Mouse (Mus musculus) embryonic facial prominence, embryonic 11.5 days (tissue): Measurements from ENCODE around the gene Gipc3. TPM values are rescaled to one million over a fixed set of nuclear protein-coding genes. Genes with fewer than 3 reads are reported as not detected.

Source experiments
- ATAC-seq: fragments of 200-750 bp; cut with Nextera tagmentation; replicated peaks from 2 replicates; pipeline ENCODE4 v1.8.0; 2017; ENCODE audit warnings: low read depth; ENCODE audit not compliant: insufficient number of reproducible peaks, low FRiP score, low TSS enrichment
- DNase-seq: peaks from one replicate; pipeline ENCODE4 v3.0.0-alpha.2; 2015; ENCODE audit warnings: low spot score
- H3K27ac ChIP-seq: fragments of 300-500 bp; sonication (generic); replicated peaks from 2 replicates; pipeline ENCODE4 v1.5.1; 2014; ENCODE audit warnings: mild to moderate bottlenecking, low read depth, low read length, control low read depth
- H3K27me3 ChIP-seq: fragments of 300-500 bp; sonication (generic); 2 replicates; pipeline ENCODE4 v1.6.1; 2014; ENCODE audit warnings: mild to moderate bottlenecking, low read length, moderate library complexity, mixed read lengths; ENCODE audit not compliant: control insufficient read depth, insufficient read depth
- H3K36me3 ChIP-seq: fragments of 300-500 bp; sonication (generic); replicated peaks from 2 replicates; pipeline ENCODE4 v1.6.1; 2014; ENCODE audit warnings: low read depth, mild to moderate bottlenecking, low read length, moderate library complexity, mixed read lengths; ENCODE audit not compliant: control insufficient read depth, insufficient read depth
- H3K4me1 ChIP-seq: fragments of 300-500 bp; sonication (generic); 2 replicates; pipeline ENCODE4 v1.6.1; 2014; ENCODE audit warnings: low read length, mixed read lengths; ENCODE audit not compliant: control insufficient read depth, insufficient read depth
- H3K4me2 ChIP-seq: fragments of 300-500 bp; sonication (generic); 2 replicates; pipeline ENCODE4 v1.6.1; 2014; ENCODE audit warnings: low read depth, mild to moderate bottlenecking, control low read depth, low read length, moderate library complexity
- H3K4me3 ChIP-seq: fragments of 300-500 bp; sonication (generic); 2 replicates; pipeline ENCODE4 v1.5.1; 2014; ENCODE audit warnings: low read depth, low read length, control low read depth
- H3K9ac ChIP-seq: fragments of 300-500 bp; sonication (generic); replicated peaks from 2 replicates; pipeline ENCODE4 v1.6.1; 2014; ENCODE audit warnings: mild to moderate bottlenecking, control low read depth, low read length
- H3K9me3 ChIP-seq: fragments of 300-500 bp; sonication (generic); replicated peaks from 2 replicates; pipeline ENCODE4 v1.6.1; 2016; ENCODE audit warnings: mild to moderate bottlenecking, low read length, inconsistent platforms, mixed read lengths; ENCODE audit not compliant: control insufficient read depth
- WGBS: fragments of 180-500 bp; shearing (Covaris S2); extraction: QIAGEN DNeasy Blood & Tissue Kit; methylation state at CpG from one replicate; pipeline ENCODE4 v1.1.7; 2014; 5-methylcytosine and 5-hydroxymethylcytosine counted together
- polyA plus RNA-seq: library from polyadenylated mRNA; unstranded; fragments of >200 nt; fragmentation: Nextera tagmentation; extraction: Ambion mirVana; gene quantifications from 2 replicates; pipeline ENCODE4 v1.2.1, GENCODE M21; 2014

Gipc3 gene
- polyA plus RNA-seq, 1 experiment from 2014 or later: not detected

- no peaks in the 10 kb centered on the region for H3K9me3 ChIP-seq
- H3K27ac ChIP-seq: no peak overlapping the region
- no peaks in the 10 kb centered on the region for H3K4me1 ChIP-seq
- no peak overlapping the region for H3K4me3 ChIP-seq
- WGBS: 83% methylated on average over 10 of the region's 10 CpGs
- H3K36me3 ChIP-seq: peaks cover 13% of the 10 kb centered on the region
- no peaks in the 10 kb centered on the region for H3K27me3 ChIP-seq
- H3K9ac ChIP-seq: no peak overlapping the region
- H3K4me2 ChIP-seq: no peak overlapping the region
- no peak for ATAC-seq
- no peak for DNase-seq
These were observed 39.8 kb downstream of the Gipc3 start for GRCm38 (mm10) chr10:81303258-81303657.

- Histone ChIP-seq H3K4me1 (no peaks in the 10 kb centered on the region), H3K9me3 (no peaks in the 10 kb centered on the region), H3K4me3 (no peak overlapping the region), H3K27ac (no peak overlapping the region), H3K36me3 (peaks cover 9% of the 10 kb centered on the region), H3K27me3 (no peaks in the 10 kb centered on the region), H3K4me2 (peak overlapping the region; percentile 7; the same call in 1 of the 2 replicates), H3K9ac (no peak overlapping the region)
- no peak for DNase-seq
- WGBS: 74% methylated on average over 14 of the region's 14 CpGs
- no peak for ATAC-seq
These were observed 40.3 kb downstream of the Gipc3 start for GRCm38 (mm10) chr10:81302781-81303218.

GRCm38 (mm10) chr10:81302288-81302687 lies 40.8 kb downstream of the Gipc3 start:
- no peaks in the 10 kb centered on the region for H3K9me3 ChIP-seq
- H3K27me3 ChIP-seq: no peaks in the 10 kb centered on the region
- H3K9ac ChIP-seq: no peak overlapping the region
- ATAC-seq (no peak), DNase-seq (no peak)
- no peak overlapping the region for H3K27ac ChIP-seq
- WGBS: 79% methylated on average over 4 of the region's 4 CpGs
- H3K4me2 ChIP-seq: no peak overlapping the region
- peaks cover 4% of the 10 kb centered on the region for H3K36me3 ChIP-seq
- no peak overlapping the region for H3K4me3 ChIP-seq
- no peaks in the 10 kb centered on the region for H3K4me1 ChIP-seq

- H3K9me3 ChIP-seq: no peaks in the 10 kb centered on the region
- no peak for DNase-seq
- WGBS: 79% methylated on average over 9 of the region's 9 CpGs
- H3K9ac ChIP-seq: no peak overlapping the region
- H3K4me2 ChIP-seq: no peak overlapping the region
- H3K27ac ChIP-seq: no peak overlapping the region
- no peaks in the 10 kb centered on the region for H3K4me1 ChIP-seq
- ATAC-seq: no peak
- peaks cover 1% of the 10 kb centered on the region for H3K36me3 ChIP-seq
- H3K4me3 ChIP-seq: no peak overlapping the region
- H3K27me3 ChIP-seq: no peaks in the 10 kb centered on the region
These were observed 41.7 kb downstream of the Gipc3 start for GRCm38 (mm10) chr10:81301321-81301720.

GRCm38 (mm10) chr10:81300352-81300907 lies 42.6 kb downstream of the Gipc3 start:
- no peak for ATAC-seq
- H3K4me2 ChIP-seq: no peak overlapping the region
- H3K9ac ChIP-seq: no peak overlapping the region
- no peak overlapping the region for H3K27ac ChIP-seq
- H3K27me3 ChIP-seq: no peaks in the 10 kb centered on the region
- DNase-seq: no peak
- no peaks in the 10 kb centered on the region for H3K4me1 ChIP-seq
- 80% methylated on average over 9 of the region's 9 CpGs for WGBS
- H3K36me3 ChIP-seq: no peaks in the 10 kb centered on the region
- H3K9me3 ChIP-seq: no peaks in the 10 kb centered on the region
- no peak overlapping the region for H3K4me3 ChIP-seq

- Histone ChIP-seq H3K4me1 (no peaks in the 10 kb centered on the region), H3K27me3 (no peaks in the 10 kb centered on the region), H3K9ac (no peak overlapping the region), H3K4me2 (no peak overlapping the region), H3K9me3 (no peaks in the 10 kb centered on the region), H3K4me3 (no peak overlapping the region), H3K36me3 (no peaks in the 10 kb centered on the region), H3K27ac (no peak overlapping the region)
- no peak for DNase-seq
- WGBS: 86% methylated on average over 14 of the region's 14 CpGs
- ATAC-seq: no peak
These were observed 43.3 kb downstream of the Gipc3 start for GRCm38 (mm10) chr10:81299585-81300351.

GRCm38 (mm10) chr10:81298369-81299100 lies 44.5 kb downstream of the Gipc3 start:
- Histone ChIP-seq H3K9ac (no peak overlapping the region), H3K27ac (no peak overlapping the region), H3K4me1 (peaks cover 8% of the 10 kb centered on the region; the same call in 1 of the 2 replicates), H3K36me3 (no peaks in the 10 kb centered on the region), H3K9me3 (no peaks in the 10 kb centered on the region), H3K27me3 (no peaks in the 10 kb centered on the region), H3K4me3 (no peak overlapping the region), H3K4me2 (no peak overlapping the region)
- WGBS: 96% methylated on average over 17 of the region's 17 CpGs
- DNase-seq: no peak
- ATAC-seq: no peak

- peaks cover 8% of the 10 kb centered on the region; the same call in 1 of the 2 replicates for H3K4me1 ChIP-seq
These were observed 45.2 kb downstream of the Gipc3 start for GRCm38 (mm10) chr10:81297845-81298244.

More at GRCm38 (mm10) chr10:81297845-81298244, 45.2 kb downstream of the Gipc3 start:
- H3K4me3 ChIP-seq: no peak overlapping the region
- no peaks in the 10 kb centered on the region for H3K27me3 ChIP-seq
- no peak overlapping the region for H3K27ac ChIP-seq
- H3K9ac ChIP-seq: no peak overlapping the region
- no peak overlapping the region for H3K4me2 ChIP-seq
- WGBS: 45% methylated on average over 10 of the region's 10 CpGs
- H3K9me3 ChIP-seq: no peaks in the 10 kb centered on the region
- no peak for DNase-seq
- ATAC-seq: no peak
- no peaks in the 10 kb centered on the region for H3K36me3 ChIP-seq
